Mouse (Mus musculus) B cell, adult 67 days (primary cell): Measurements from ENCODE around the gene Cyp2j6. TPM values are rescaled to one million over a fixed set of nuclear protein-coding genes. Genes with fewer than 3 reads are reported as not detected.

Source experiments
- total RNA-seq, 2 experiments: library from RNA; stranded (reverse); gene quantifications; 4 replicates each; pipeline ENCODE4 v1.2.4; 2023

The Cyp2j6 gene
- total RNA-seq = not detected

GRCm38 (mm10) chr4:96553133-96553819 lies at the start of gene Cyp2j6:
Gene Cyp2j6, minus strand, starts transcription at chr4:96553661.

GRCm38 (mm10) chr4:96590911-96591790 lies 37.7 kb upstream of the Cyp2j6 start, which contains the start of gene Cyp2j9:
Gene Cyp2j9, minus strand, starts transcription at chr4:96591578.

GRCm38 (mm10) chr4:96507286-96507685 lies 46.2 kb downstream of the Cyp2j6 start, which contains the start of gene Cyp2j8:
Gene Cyp2j8, minus strand, starts transcription at chr4:96507386.

Other genes starting within 250 kb of the Cyp2j6 start
- not detected for gene Cyp2j11, start 205.0 kb downstream of the Cyp2j6 start, total RNA-seq
- gene Cyp2j8, start 46.3 kb downstream of the Cyp2j6 start, total RNA-seq = not detected
- not detected for gene Cyp2j9, start 37.9 kb upstream of the Cyp2j6 start, total RNA-seq
- gene Cyp2j5, start 110.5 kb upstream of the Cyp2j6 start, total RNA-seq = not detected
- not detected for gene Gm12695, start 231.5 kb upstream of the Cyp2j6 start, total RNA-seq